Mouse (Mus musculus) MEL (cell line): ENCODE measurements around the gene Letmd1. TPM values are rescaled to one million over a fixed set of nuclear protein-coding genes. Genes with fewer than 3 reads are reported as not detected.

Source experiments
- DNase-seq: peaks from one replicate; pipeline ENCODE4 v3.0.0; 2011; ENCODE audit warnings: low read depth, low spot score
- H3K27ac ChIP-seq: 2 replicates; pipeline ENCODE4 v1.5.1; 2012; ENCODE audit warnings: low read depth, mild to moderate bottlenecking, control low read depth, low read length, moderate library complexity; ENCODE audit not compliant: control insufficient read depth
- H3K27me3 ChIP-seq, 2 experiments: fragments of 150-350 bp in 1 of 2; sonication (generic) in 1 of 2; 2 replicates each; pipeline ENCODE4 v1.6.1; 2012; ENCODE audit warnings: low read length in 2 of 2, mild to moderate bottlenecking in 2 of 2, improper control_type of control experiment in 1 of 2, moderate library complexity in 1 of 2; ENCODE audit not compliant: insufficient read depth in 2 of 2, control insufficient read depth in 1 of 2
- H3K36me3 ChIP-seq, 2 experiments: 2 replicates each; pipeline ENCODE4 v1.6.1; 2012 to 2014; ENCODE audit warnings: low read length in 2 of 2, improper control_type of control experiment in 1 of 2, inconsistent platforms in 1 of 2, mild to moderate bottlenecking in 1 of 2; ENCODE audit not compliant: insufficient read depth in 2 of 2, control insufficient read depth in 1 of 2
- H3K4me1 ChIP-seq, 2 experiments: fragments of 150-350 bp in 1 of 2; sonication (generic) in 1 of 2; 2 replicates each; pipeline ENCODE4 v1.6.1; 2012; ENCODE audit warnings: low read length in 2 of 2, improper control_type of control experiment in 1 of 2, mild to moderate bottlenecking in 1 of 2; ENCODE audit not compliant: insufficient read depth in 2 of 2, control insufficient read depth in 1 of 2
- H3K4me3 ChIP-seq, 2 experiments: fragments of 150-350 bp in 1 of 2; sonication (generic) in 1 of 2; 2 replicates each; pipeline ENCODE4 v1.5.1; 2012; ENCODE audit warnings: low read depth in 2 of 2, low read length in 2 of 2, mild to moderate bottlenecking in 2 of 2, moderate library complexity in 2 of 2, control low read depth in 1 of 2, improper control_type of control experiment in 1 of 2; ENCODE audit not compliant: control insufficient read depth in 1 of 2, insufficient read depth in 1 of 2
- H3K79me2 ChIP-seq: 2 replicates; pipeline ENCODE4 v1.6.1; 2012; ENCODE audit warnings: mild to moderate bottlenecking, low read length, moderate library complexity; ENCODE audit not compliant: control insufficient read depth, poor library complexity, insufficient read depth
- H3K9ac ChIP-seq: 2 replicates; pipeline ENCODE4 v1.6.1; 2012; ENCODE audit warnings: low read depth, mild to moderate bottlenecking, control low read depth, low read length, moderate library complexity; ENCODE audit not compliant: control insufficient read depth, poor library complexity, severe bottlenecking
- H3K9me3 ChIP-seq: fragments of 150-350 bp; sonication (generic); replicated peaks from 2 replicates; pipeline ENCODE4 v1.6.1; 2012; ENCODE audit warnings: mild to moderate bottlenecking, low read length, improper control_type of control experiment, moderate library complexity; ENCODE audit not compliant: insufficient read depth
- BHLHE40 ChIP-seq: IDR thresholded peaks from 2 replicates; pipeline ENCODE4 v1.6.1; 2012; ENCODE audit warnings: low read depth, mild to moderate bottlenecking, inconsistent platforms, low read length, improper control_type of control experiment, borderline replicate concordance
- CHD1 ChIP-seq: IDR thresholded peaks from 2 replicates; pipeline ENCODE4 v1.6.1; 2012; ENCODE audit warnings: low read depth, mild to moderate bottlenecking, inconsistent platforms, low read length, improper control_type of control experiment
- CTCF ChIP-seq, 3 experiments: IDR thresholded peaks in 2 of 3; conservative IDR thresholded peaks in 1 of 3; 2 replicates each; pipeline ENCODE4 v1.5.1; 2011 to 2012; ENCODE audit warnings: low read length in 3 of 3, low read depth in 2 of 3, mild to moderate bottlenecking in 2 of 3, improper control_type of control experiment in 1 of 3, inconsistent platforms in 1 of 3, mixed read lengths in 1 of 3, moderate library complexity in 1 of 3; ENCODE audit not compliant: control insufficient read depth in 1 of 3, insufficient read depth in 1 of 3, poor library complexity in 1 of 3, severe bottlenecking in 1 of 3
- E2F4 ChIP-seq: IDR thresholded peaks from 2 replicates; pipeline ENCODE4 v1.6.1; 2011; ENCODE audit warnings: low read depth, low read length, improper control_type of control experiment, borderline replicate concordance
- ELF1 ChIP-seq: IDR thresholded peaks from 2 replicates; pipeline ENCODE4 v1.6.1; 2014; ENCODE audit warnings: low read depth, mild to moderate bottlenecking, inconsistent platforms, low read length, improper control_type of control experiment, moderate library complexity
- EP300 ChIP-seq, 2 experiments: IDR thresholded peaks; 2 replicates each; pipeline ENCODE4 v1.6.1; 2011; ENCODE audit warnings: improper control_type of control experiment in 2 of 2, low read length in 2 of 2, low read depth in 1 of 2, mild to moderate bottlenecking in 1 of 2
- ETS1 ChIP-seq: IDR thresholded peaks from 2 replicates; pipeline ENCODE4 v1.6.1; 2012; ENCODE audit warnings: low read depth, mild to moderate bottlenecking, inconsistent platforms, low read length, improper control_type of control experiment, moderate library complexity
- GABPA ChIP-seq: IDR thresholded peaks from 2 replicates; pipeline ENCODE4 v1.6.1; 2012; ENCODE audit warnings: low read depth, mild to moderate bottlenecking, inconsistent platforms, low read length, improper control_type of control experiment, moderate library complexity
- GATA1 ChIP-seq: IDR thresholded peaks from 2 replicates; pipeline ENCODE4 v1.6.1; 2011; ENCODE audit warnings: low read depth, low read length, improper control_type of control experiment
- HCFC1 ChIP-seq: IDR thresholded peaks from 2 replicates; pipeline ENCODE4 v1.6.1; 2012; ENCODE audit warnings: low read depth, mild to moderate bottlenecking, inconsistent platforms, low read length, improper control_type of control experiment, moderate library complexity
- JUND ChIP-seq: IDR thresholded peaks from 2 replicates; pipeline ENCODE4 v1.6.1; 2011; ENCODE audit warnings: low read depth, mild to moderate bottlenecking, improper control_type of control experiment, low read length
- KAT2A ChIP-seq: conservative IDR thresholded peaks from 2 replicates; pipeline ENCODE4 v1.6.1; 2012; ENCODE audit warnings: low read depth, low read length, improper control_type of control experiment, inconsistent platforms
- MAFK ChIP-seq: IDR thresholded peaks from 2 replicates; pipeline ENCODE4 v1.6.1; 2011; ENCODE audit warnings: low read depth, mild to moderate bottlenecking, low read length, improper control_type of control experiment, borderline replicate concordance
- MAX ChIP-seq: IDR thresholded peaks from 2 replicates; pipeline ENCODE4 v1.6.1; 2011; ENCODE audit warnings: low read length, improper control_type of control experiment
- MAZ ChIP-seq: IDR thresholded peaks from 2 replicates; pipeline ENCODE4 v1.6.1; 2012; ENCODE audit warnings: low read depth, mild to moderate bottlenecking, inconsistent platforms, low read length, improper control_type of control experiment
- MEF2A ChIP-seq: IDR thresholded peaks from 2 replicates; pipeline ENCODE4 v1.6.1; 2014; ENCODE audit warnings: low read depth, mild to moderate bottlenecking, inconsistent platforms, low read length, improper control_type of control experiment; ENCODE audit not compliant: poor library complexity, insufficient replicate concordance, severe bottlenecking; ENCODE audit errors: extremely low read depth
- MXI1 ChIP-seq: IDR thresholded peaks from 2 replicates; pipeline ENCODE4 v1.6.1; 2011; ENCODE audit warnings: mild to moderate bottlenecking, low read depth, low read length, improper control_type of control experiment
- MYC ChIP-seq: IDR thresholded peaks from 2 replicates; pipeline ENCODE4 v1.6.1; 2011; ENCODE audit warnings: low read depth, mild to moderate bottlenecking, low read length, improper control_type of control experiment, moderate library complexity
- NELFE ChIP-seq: IDR thresholded peaks from 2 replicates; pipeline ENCODE4 v1.6.1; 2011; ENCODE audit warnings: low read depth, low read length, improper control_type of control experiment
- NRF1 ChIP-seq: IDR thresholded peaks from 2 replicates; pipeline ENCODE4 v1.6.1; 2014; ENCODE audit warnings: low read depth, mild to moderate bottlenecking, inconsistent platforms, low read length, improper control_type of control experiment, moderate library complexity; ENCODE audit not compliant: poor library complexity, insufficient read depth, severe bottlenecking
- POLR2A ChIP-seq, 2 experiments: IDR thresholded peaks; 2 replicates each; pipeline ENCODE4 v1.6.1; 2011 to 2012; ENCODE audit warnings: low read length in 2 of 2, mild to moderate bottlenecking in 2 of 2, control low read depth in 1 of 2, improper control_type of control experiment in 1 of 2, low read depth in 1 of 2, moderate library complexity in 1 of 2; ENCODE audit not compliant: control insufficient read depth in 1 of 2, insufficient read depth in 1 of 2, poor library complexity in 1 of 2
- POLR2AphosphoS2 ChIP-seq: IDR thresholded peaks from 2 replicates; pipeline ENCODE4 v1.6.1; 2011; ENCODE audit warnings: low read length, improper control_type of control experiment
- POLR2AphosphoS5 ChIP-seq: IDR thresholded peaks from 2 replicates; pipeline ENCODE4 v1.6.1; 2012; ENCODE audit warnings: low read depth, borderline replicate concordance, mild to moderate bottlenecking, inconsistent platforms, low read length, moderate library complexity, mixed read lengths
- RAD21 ChIP-seq: IDR thresholded peaks from 2 replicates; pipeline ENCODE4 v1.6.1; 2011; ENCODE audit warnings: mild to moderate bottlenecking, low read depth, low read length, improper control_type of control experiment
- RCOR1 ChIP-seq: IDR thresholded peaks from 2 replicates; pipeline ENCODE4 v1.6.1; 2012; ENCODE audit warnings: low read depth, mild to moderate bottlenecking, inconsistent platforms, low read length, improper control_type of control experiment
- SIN3A ChIP-seq: IDR thresholded peaks from 2 replicates; pipeline ENCODE4 v1.6.1; 2012; ENCODE audit warnings: low read length, improper control_type of control experiment, inconsistent platforms
- SMC3 ChIP-seq: IDR thresholded peaks from 2 replicates; pipeline ENCODE4 v1.6.1; 2011; ENCODE audit warnings: low read depth, low read length, improper control_type of control experiment
- TAL1 ChIP-seq: IDR thresholded peaks from 2 replicates; pipeline ENCODE4 v1.6.1; 2012; ENCODE audit warnings: mild to moderate bottlenecking, inconsistent platforms, low read length, moderate library complexity, mixed read lengths
- TBP ChIP-seq: IDR thresholded peaks from 2 replicates; pipeline ENCODE4 v1.8.0; 2011; ENCODE audit warnings: low read depth, low read length, improper control_type of control experiment
- TCF12 ChIP-seq: IDR thresholded peaks from 2 replicates; pipeline ENCODE4 v1.6.1; 2014; ENCODE audit warnings: low read depth, mild to moderate bottlenecking, inconsistent platforms, low read length, improper control_type of control experiment, moderate library complexity
- UBTF ChIP-seq: IDR thresholded peaks from 2 replicates; pipeline ENCODE4 v1.6.1; 2012; ENCODE audit warnings: low read depth, mild to moderate bottlenecking, inconsistent platforms, low read length, improper control_type of control experiment, moderate library complexity, borderline replicate concordance; ENCODE audit not compliant: insufficient read depth
- USF1 ChIP-seq: IDR thresholded peaks from 2 replicates; pipeline ENCODE4 v1.6.1; 2014; ENCODE audit warnings: low read depth, mild to moderate bottlenecking, inconsistent platforms, low read length, improper control_type of control experiment, moderate library complexity
- ZC3H11A ChIP-seq: IDR thresholded peaks from 2 replicates; pipeline ENCODE4 v1.6.1; 2012; ENCODE audit warnings: low read depth, mild to moderate bottlenecking, inconsistent platforms, low read length, improper control_type of control experiment
- ZKSCAN1 ChIP-seq: IDR thresholded peaks from 2 replicates; pipeline ENCODE4 v1.6.1; 2012; ENCODE audit warnings: low read depth, mild to moderate bottlenecking, inconsistent platforms, low read length, improper control_type of control experiment, moderate library complexity
- ZMIZ1 ChIP-seq: IDR thresholded peaks from 2 replicates; pipeline ENCODE4 v1.6.1; 2012; ENCODE audit warnings: low read depth, mild to moderate bottlenecking, inconsistent platforms, low read length, improper control_type of control experiment, moderate library complexity
- ZNF384 ChIP-seq: IDR thresholded peaks from 2 replicates; pipeline ENCODE4 v1.6.1; 2012; ENCODE audit warnings: low read depth, mild to moderate bottlenecking, inconsistent platforms, low read length, improper control_type of control experiment
- polyA plus RNA-seq, 2 experiments: library from polyadenylated mRNA; stranded (reverse) in 1 of 2; unstranded in 1 of 2; fragments of >175 nt in 1 of 2; fragments of >200 nt in 1 of 2; gene quantifications; 2 replicates each; pipeline versions ENCODE4 v1.2.1 to v1.2.4; 2012; ENCODE audit warnings: low replicate concordance in 2 of 2, low read depth in 1 of 2; ENCODE audit not compliant: insufficient read length in 2 of 2, insufficient read depth in 1 of 2, missing spikeins in 1 of 2
- total RNA-seq: library from RNA; depleted of rRNA; stranded (reverse); fragments of 300-350 nt; gene quantifications from 2 replicates; pipeline ENCODE4 v1.2.3, GENCODE M21; 2012

The Letmd1 gene
- total and polyA plus RNA-seq, 3 experiments, result 38.8 to 277 (median 64.3) TPM

DNA sequence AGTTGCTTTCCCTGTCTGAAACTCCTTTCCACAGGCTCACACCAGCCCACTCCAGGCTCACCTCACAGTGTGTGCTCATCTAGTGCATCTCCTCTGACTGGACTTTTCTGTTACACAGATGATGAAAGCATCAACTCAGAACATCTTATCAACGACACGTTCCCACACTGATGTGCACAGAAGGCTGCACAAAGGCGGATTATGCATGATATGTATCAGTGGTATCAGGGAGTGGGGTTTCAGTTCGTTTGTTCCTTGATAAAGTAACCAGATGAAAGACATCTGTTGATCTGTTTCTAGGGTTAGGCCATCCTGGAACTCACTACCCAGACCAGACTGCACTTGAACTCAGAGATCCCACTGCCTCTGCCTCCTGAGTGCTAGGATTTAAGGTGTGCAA is 44.6 kb downstream of the Letmd1 start:
- Histone ChIP-seq H3K4me1 (peaks cover 9 to 10% of the 10 kb centered on the region in 2 experiments), H3K27me3 (no peaks in the 10 kb centered on the region), H3K4me3 (no peak overlapping the region), H3K9ac (no peak overlapping the region), H3K27ac (0 out of 2 replicates have a peak overlapping the region, but pooled peaks have one; percentile 9), H3K9me3 (no peaks in the 10 kb centered on the region), H3K79me2 (no peaks in the 10 kb centered on the region), H3K36me3 (peaks cover 0 to 11% of the 10 kb centered on the region in 2 experiments; a peak in 1 of 4 replicates)
- DNase-seq, result no peak
- TF ChIP-seq MAZ (no peak), TAL1 (no peak), MEF2A (no peak), E2F4 (no peak), RAD21 (no peak), POLR2A (IDR thresholded peaks at IDR 0.05; ENCODE audit: control insufficient read depth in 1 of 2, insufficient read depth in 1 of 2, low read depth in 1 of 2, low read length in 2 of 2, poor library complexity in 1 of 2) (no peak), KAT2A (peak; percentile 9; the same call in 1 of the 2 replicates), POLR2AphosphoS5 (no peak), USF1 (no peak), UBTF (no peak), MAX (no peak), MYC (no peak), NRF1 (no peak), POLR2AphosphoS2 (no peak), ZC3H11A (no peak), MXI1 (no peak), CTCF (IDR thresholded peaks at IDR 0.05 in 2 of 3, conservative IDR thresholded peaks at IDR 0.05 in 1 of 3; ENCODE audit: control insufficient read depth in 1 of 3, insufficient read depth in 1 of 3, low read depth in 2 of 3, low read length in 3 of 3, poor library complexity in 1 of 3, severe bottlenecking in 1 of 3) (no peak), GABPA (no peak), RCOR1 (no peak), HCFC1 (no peak), NELFE (no peak), TBP (no peak), GATA1 (peak; percentile 45; the same call in 1 of the 2 replicates), ZMIZ1 (no peak), ETS1 (peak; percentile 67), SIN3A (no peak), BHLHE40 (no peak), SMC3 (no peak), ZKSCAN1 (no peak), ELF1 (no peak), JUND (no peak), EP300 (IDR thresholded peaks at IDR 0.05; ENCODE audit: low read depth in 1 of 2, low read length in 2 of 2) (peak; percentile 46 to 70; a peak in 1 of 4 replicates), CHD1 (no peak), ZNF384 (no peak), MAFK (no peak), TCF12 (peak; percentile 75; the same call in 1 of the 2 replicates)
